Mouse (Mus musculus) kidney, postnatal 10 days (tissue): ENCODE data around the gene Spag7.

Experiments used
- DNase-seq: peaks from one replicate; pipeline ENCODE4 v3.0.0; 2021; ENCODE audit warnings: mixed read lengths

The Spag7 gene

GRCm38 (mm10) chr11:70679894-70680293 is 10.7 kb upstream of the Spag7 start:
- DNase-seq = no peak

- DNase-seq = peak; percentile 9
These were observed 10.1 kb upstream of the Spag7 start for GRCm38 (mm10) chr11:70679361-70679760.

- DNase-seq = peak; percentile 6
These were observed 9.4 kb upstream of the Spag7 start for GRCm38 (mm10) chr11:70678576-70678975.

GRCm38 (mm10) chr11:70678092-70678491 is 8.9 kb upstream of the Spag7 start:
- no peak for DNase-seq

- no peak for DNase-seq
These were observed 5.3 kb upstream of the Spag7 start for GRCm38 (mm10) chr11:70674501-70674900.

GRCm38 (mm10) chr11:70674014-70674413 is 4.8 kb upstream of the Spag7 start:
- no peak for DNase-seq

- DNase-seq = peak; percentile 33
These were observed 2.3 kb upstream of the Spag7 start for GRCm38 (mm10) chr11:70671333-70672047.

- peak; percentile 49 for DNase-seq
These were observed 1.3 kb upstream of the Spag7 start for GRCm38 (mm10) chr11:70670483-70670882.

GRCm38 (mm10) chr11:70669582-70670345 is 548 bp upstream of the Spag7 start:
- DNase-seq = peak; percentile 85

- DNase-seq = peak; percentile 83
These were observed 863 bp downstream of the Spag7 start for GRCm38 (mm10) chr11:70668335-70668770.

GRCm38 (mm10) chr11:70667271-70668150 is 1.7 kb downstream of the Spag7 start:
- no peak for DNase-seq

GRCm38 (mm10) chr11:70666687-70667086 is 2.5 kb downstream of the Spag7 start:
- no peak for DNase-seq

GRCm38 (mm10) chr11:70664741-70665140 is 4.5 kb downstream of the Spag7 start:
- no peak for DNase-seq

- no peak for DNase-seq
These were observed 5.3 kb downstream of the Spag7 start for GRCm38 (mm10) chr11:70663957-70664356.

- DNase-seq = no peak
These were observed 6.1 kb downstream of the Spag7 start for GRCm38 (mm10) chr11:70663101-70663500.

- no peak for DNase-seq
These were observed 8.6 kb downstream of the Spag7 start for GRCm38 (mm10) chr11:70660571-70660970.

- no peak for DNase-seq
These were observed 10.3 kb downstream of the Spag7 start for GRCm38 (mm10) chr11:70658942-70659341.

GRCm38 (mm10) chr11:70658521-70658920 is 10.7 kb downstream of the Spag7 start:
- DNase-seq = no peak

GRCm38 (mm10) chr11:70657991-70658390 is 11.2 kb downstream of the Spag7 start:
- no peak for DNase-seq

- DNase-seq = no peak
These were observed 11.6 kb downstream of the Spag7 start for GRCm38 (mm10) chr11:70657573-70657972.

GRCm38 (mm10) chr11:70656964-70657363 is 12.3 kb downstream of the Spag7 start, which contains the start of gene Eno3:
Eno3 (plus strand) TSS chr11:70657202.
- DNase-seq = peak; percentile 50

- peak; percentile 76 for DNase-seq
These were observed 12.7 kb downstream of the Spag7 start for GRCm38 (mm10) chr11:70656456-70656927.
